Mouse (Mus musculus): Measurements from ENCODE around the gene Pde1a.
"Not testable (repeated sequence)": the region's sequence is repeated elsewhere in the genome, so short reads cannot be mapped to it uniquely, and the experiment has no call there.

Pde1a gene

DNA sequence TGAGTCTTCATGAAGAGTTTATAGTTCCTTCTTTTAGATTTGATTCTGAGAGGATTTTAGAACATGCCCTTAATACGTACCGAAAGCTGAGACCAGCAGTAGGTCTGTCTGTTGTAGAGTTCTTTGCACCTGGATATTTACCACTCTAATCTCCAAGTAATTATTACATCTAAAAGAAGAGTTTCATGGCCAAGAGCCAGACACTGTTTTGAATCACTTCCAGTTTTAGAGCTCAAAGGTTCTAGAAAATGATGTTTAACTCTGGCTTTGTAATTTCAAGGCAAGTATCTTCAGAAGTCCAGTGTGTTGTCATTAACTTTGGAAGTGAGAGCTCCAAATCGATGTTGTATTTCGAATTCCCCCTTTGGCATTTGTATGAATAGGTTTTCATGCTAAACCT, 167.8 kb downstream of the Pde1a start:
- no peak for DNase-seq (ENCODE audit: low spot score)

DNA sequence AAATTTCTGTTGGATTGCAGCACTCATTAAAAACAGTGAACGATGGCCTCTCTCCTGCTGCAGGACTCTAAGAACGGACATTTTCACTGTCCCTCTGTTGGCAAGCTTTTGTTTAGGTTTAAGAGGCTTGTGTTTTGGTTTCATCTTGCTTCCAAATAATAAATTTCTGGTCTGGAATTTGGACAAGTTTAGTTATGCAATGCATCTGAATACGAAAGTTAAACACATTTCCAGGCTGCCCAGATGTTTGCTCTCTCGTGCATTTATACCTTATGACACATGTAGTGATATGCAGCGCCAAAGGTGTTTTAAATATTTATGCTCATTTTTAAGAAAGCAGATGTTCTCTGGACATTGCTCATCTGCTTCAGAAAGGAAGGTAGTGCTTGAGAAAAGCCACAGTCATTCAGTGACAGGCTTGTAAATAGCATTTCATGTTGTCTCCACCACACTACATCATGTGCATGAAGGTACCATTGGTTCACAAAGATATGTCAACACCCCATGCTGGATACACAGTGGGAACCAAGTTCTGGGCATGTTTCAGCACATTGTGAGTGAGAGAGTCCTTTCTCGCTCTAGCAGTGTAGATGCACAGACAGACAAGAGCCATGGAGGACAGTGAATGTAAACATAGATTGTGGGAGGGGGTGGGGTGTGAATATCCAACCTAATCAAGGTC, 171.5 kb downstream of the Pde1a start:
- DNase-seq (ENCODE audit: low spot score), result no peak

DNA sequence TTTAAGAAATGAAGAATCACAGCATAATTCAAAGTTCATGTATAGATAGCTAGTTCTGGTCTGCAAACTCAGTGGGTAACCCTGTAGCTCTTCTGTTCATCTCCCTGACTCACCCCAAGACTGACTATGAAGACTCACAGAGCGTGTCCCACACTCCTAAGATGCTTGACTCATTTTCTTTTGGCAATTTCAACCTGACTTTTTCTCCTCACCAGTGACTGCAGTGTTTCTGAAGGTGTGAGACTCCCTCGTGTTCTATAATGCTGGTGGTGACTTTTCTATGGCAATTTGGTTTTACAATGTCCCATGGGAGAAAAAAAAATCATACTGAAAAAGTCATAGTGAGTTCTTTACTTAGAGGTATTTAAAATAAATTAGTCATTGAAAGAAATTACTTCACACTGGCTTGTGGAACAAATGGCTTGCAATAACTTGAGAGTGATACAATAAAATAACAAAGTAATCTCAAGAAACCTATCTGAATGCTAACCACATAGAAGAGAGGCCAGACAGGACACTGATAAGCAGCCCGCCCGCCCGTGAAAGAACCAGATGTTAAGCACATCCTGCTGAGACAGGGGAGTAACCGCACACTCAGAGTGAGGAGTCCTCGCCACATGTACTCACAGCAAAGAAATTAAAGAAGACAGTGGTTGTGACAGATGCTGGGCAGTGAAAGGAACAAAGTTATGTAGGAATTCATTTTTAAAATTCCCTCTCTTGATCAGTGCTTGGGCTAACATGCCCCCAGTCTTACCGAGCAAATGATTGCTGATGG, 183.2 kb downstream of the Pde1a start:
- no peak for DNase-seq (ENCODE audit: low spot score)

DNA sequence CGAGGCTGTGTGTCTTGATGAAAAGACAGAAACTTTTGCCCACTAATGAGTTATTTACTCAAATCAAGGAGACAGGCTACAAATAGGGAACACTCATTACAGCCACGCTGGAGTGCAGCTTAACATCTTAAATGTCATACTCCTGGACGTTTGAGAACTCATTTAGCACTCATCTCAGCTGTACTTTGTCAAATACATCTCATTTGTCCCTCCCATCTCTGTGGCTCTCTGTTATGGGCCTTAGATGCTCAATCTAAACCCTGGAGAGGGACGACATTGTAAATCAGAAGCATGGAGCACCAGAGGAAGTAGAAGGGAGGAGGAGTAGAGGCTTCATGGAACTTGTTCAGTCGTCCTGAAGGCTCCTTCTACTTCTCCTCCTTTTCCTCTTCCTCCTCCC, 194.6 kb downstream of the Pde1a start:
- no peak for DNase-seq (ENCODE audit: low spot score)

DNA sequence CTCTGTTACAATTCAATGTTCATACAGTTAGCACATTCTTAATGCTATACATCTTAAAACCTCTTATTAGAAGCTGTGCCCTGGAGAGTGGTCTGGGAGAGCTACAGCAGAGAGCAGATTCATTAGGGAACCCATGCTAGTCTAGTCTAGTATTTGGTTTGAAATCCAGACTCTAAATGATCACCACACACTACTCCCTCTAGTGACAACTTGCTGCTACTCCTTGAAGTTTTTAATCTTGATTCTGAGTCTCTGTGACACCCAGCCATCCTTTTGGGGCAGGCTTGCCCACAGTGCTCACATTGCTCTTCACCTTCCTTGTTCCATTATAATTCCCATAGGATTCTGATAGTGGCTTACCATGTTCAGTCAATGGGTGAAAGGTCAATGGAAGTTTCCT, 206.9 kb downstream of the Pde1a start:
- DNase-seq (ENCODE audit: low spot score), result no peak

DNA sequence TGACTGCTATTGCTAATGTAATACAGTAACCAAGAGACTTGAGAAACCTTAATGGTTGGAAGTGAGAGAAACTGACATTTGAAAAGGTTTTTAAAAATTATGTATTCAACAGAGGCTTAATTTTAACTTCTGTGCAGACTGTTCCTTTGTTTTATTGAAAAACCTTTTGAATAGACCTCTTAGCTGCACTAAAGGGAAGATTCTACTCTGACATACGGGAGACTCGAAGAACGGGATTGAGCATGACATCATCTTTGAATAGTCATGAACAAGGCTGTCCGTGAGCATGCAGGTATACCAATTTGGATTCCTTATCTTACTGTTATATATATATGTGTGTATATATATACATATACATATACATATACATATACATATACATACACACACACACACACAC, 207.9 kb downstream of the Pde1a start:
- DNase-seq (ENCODE audit: low spot score), result no peak

DNA sequence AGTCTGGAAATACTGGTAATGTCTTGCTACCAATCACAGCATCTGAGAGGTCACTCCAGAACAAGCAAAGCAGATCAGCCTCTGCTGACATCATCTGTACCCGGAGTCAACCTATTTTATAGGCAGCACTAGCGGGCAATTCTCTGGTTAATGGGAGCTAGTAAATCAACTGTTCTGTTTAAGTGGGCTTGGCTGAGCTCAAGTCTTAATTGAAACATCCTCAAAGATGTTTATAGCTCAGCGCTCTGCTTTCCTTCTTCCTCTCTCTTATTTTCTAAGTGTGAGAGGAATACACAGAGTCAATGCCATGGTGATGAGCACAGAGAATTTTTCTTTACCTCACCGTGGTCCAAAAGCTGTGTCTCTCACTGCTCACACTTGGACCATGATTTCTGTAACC, 208.8 kb downstream of the Pde1a start:
- no peak for DNase-seq (ENCODE audit: low spot score)

DNA sequence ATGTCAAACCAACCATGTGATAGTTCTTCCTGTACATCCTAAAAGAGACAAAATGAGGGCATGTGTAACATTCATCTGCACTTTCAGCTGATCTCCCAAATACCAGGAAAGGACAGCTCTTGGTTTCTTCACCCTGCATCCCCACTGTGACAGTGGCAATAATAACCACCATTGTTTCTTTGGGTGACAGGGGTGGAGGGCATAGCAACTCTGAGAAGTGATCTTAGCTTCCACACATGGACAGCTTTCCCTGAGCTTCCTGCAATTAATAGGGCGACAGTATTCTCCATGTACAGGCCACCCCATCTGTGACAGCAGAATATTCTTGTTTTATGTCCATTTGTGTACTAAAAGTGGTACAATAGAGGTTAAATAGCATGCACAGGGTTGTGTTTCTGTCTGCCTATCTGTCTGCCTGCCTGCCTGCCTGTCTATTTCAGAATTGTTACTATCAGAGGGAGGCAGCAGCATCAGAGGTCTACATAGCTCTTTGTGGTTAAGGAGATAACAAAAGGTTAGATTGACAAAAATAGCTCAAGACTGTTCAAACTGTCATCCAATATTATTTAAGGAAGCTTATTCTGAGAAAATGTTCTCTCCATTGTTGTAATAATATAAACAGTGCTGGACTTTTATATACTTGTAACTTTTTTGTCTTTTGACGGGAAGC, 227.3 kb downstream of the Pde1a start:
- DNase-seq (ENCODE audit: low spot score), result no peak

DNA sequence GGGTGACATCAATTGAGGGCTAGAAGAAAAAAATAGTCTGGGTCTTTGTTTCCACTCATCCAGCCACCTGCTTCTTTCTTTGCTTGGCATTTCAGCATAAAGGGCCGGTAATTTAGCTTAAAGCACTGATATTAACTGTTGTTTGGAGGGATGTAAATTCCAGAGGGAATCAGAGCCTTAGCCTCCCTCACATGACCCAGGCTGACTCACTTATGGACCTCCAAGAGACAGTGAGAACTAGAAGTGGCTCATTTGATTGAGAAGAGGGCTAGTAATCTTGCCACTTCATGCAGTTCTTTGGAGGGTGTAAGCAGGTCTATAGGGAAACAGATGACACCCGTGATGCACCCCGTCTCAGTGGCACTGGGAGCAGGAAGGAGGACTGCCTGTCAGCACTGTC, 230.7 kb downstream of the Pde1a start:
- no peak for DNase-seq (ENCODE audit: low spot score)

DNA sequence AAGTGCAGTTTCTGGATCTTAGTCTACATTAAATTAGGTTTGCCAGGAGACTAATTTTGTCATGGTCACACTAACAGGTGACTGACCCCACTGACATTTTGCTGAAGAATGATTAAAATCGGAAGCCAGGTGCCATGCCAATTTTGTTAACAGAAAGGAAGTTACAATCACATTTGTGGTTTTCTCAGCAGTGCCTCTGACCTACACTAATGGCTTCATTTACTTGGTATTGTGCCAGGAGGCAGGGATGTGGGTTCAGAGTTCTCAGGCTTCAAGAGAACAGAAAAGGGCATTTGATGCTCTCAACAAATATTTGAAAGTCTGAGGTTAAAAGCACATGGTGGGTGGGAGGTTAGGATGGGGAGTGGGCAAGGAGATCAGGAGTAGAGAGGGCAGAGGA, 236.4 kb downstream of the Pde1a start:
- DNase-seq (ENCODE audit: low spot score), result no peak

DNA sequence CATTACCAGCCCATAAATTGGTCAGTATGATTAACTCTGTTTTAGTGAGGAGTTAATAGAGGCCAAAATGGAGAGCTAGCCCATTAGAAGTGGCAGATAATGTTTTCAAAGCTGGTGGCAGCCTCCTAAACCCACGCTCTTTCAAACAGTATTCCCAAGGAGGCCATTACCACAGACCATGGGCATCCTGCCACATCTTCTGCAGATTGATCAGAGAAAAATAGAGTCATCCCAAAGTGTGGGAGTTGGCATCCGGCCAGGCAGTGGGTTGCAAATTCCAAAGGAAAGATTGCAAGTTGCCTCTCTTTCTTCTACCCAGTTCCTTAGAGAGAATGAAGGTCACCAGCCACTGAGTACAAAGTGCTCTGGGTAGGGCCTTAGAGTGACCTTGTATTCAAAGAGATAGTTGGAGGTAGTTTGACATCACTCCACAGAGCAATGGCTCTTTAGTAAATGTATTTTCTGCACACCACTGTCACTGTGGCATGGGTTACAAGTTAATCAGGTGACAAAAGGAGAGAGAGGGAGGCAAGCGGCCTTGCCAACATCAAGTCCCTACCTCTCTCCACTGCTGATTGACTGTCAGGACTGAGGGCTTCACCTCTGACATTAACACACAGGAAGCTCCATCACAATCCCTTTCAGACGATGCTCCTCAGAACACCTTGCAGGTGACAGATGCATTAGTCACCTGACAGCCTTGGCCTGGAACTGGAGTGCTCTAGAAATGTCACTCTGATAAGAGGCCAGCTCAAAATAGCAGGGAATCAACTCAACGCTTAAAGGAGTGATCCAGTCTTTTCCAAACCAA, 237.3 kb downstream of the Pde1a start:
- peak; percentile 33 for DNase-seq (ENCODE audit: low spot score)

DNA sequence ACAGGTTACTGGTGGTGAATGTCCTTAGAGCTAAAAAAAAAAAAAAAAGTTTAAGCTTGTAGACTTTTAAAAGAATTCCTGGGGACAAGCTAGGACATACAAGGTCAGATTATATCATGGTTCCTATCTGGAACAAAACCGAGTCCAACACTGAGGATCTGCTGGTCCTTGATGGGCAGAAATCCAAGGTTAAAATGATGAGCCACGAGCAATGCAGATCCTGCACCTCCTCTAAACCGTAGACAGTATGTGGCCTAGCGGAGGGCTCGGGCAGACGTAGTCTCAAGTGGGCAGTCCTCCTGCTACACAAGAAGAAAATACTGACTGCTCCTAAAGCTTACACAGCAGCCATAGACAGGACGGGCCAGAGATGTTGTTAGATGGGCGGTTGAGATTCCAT, 238.5 kb downstream of the Pde1a start:
- DNase-seq (ENCODE audit: low spot score), result no peak

DNA sequence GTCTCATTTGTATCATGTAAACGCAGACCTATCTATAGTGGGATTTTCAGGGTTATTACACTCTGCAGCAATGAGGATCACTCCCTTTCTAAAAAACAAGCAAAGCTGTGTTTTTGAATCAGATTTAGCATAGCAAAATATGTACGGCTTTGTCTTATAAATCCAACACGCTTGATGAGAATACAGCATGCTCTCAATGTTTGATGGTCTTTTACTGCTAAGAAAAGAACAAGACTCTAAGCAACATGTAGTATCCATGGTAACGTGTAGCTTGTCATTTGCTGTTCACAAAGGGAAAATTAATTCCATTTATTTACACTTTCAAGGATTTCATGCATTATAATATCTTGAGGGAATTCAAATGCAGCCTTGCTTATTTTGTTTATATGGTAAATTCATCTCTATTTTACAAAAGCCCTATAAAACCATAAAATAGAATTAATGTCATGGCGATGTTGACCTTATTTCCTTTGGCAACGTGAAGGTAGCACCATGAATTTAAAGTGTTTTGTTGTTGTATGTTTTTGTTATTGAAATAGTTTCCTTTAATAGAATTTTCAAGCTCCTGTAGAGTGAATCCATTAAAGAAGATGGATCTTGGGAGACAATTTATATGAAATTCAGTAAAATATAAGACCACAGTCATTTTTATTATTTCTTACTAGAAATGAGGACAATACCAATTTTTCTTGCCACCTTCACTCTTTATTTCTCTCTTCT, 245.5 kb downstream of the Pde1a start:
- no peak for DNase-seq (ENCODE audit: low spot score)

DNA sequence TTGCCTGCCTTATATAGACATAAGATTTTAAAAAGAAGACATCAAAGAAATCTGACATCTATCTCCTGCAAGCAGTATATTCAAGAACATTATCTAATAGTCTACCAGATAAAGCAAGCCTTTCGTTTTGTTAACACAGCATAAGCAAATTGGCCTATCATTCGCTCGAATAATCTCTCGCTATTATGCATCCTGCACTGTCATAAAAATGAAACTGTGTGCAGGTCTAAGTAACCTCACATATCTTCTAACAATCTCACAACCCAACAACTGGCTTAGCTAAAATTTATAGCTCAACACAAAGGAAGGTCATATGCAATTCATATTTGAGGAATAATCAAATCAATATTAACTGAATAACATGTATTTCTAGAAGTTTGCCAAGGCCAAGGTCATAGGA, 246.0 kb downstream of the Pde1a start:
- no peak for DNase-seq (ENCODE audit: low spot score)

DNA sequence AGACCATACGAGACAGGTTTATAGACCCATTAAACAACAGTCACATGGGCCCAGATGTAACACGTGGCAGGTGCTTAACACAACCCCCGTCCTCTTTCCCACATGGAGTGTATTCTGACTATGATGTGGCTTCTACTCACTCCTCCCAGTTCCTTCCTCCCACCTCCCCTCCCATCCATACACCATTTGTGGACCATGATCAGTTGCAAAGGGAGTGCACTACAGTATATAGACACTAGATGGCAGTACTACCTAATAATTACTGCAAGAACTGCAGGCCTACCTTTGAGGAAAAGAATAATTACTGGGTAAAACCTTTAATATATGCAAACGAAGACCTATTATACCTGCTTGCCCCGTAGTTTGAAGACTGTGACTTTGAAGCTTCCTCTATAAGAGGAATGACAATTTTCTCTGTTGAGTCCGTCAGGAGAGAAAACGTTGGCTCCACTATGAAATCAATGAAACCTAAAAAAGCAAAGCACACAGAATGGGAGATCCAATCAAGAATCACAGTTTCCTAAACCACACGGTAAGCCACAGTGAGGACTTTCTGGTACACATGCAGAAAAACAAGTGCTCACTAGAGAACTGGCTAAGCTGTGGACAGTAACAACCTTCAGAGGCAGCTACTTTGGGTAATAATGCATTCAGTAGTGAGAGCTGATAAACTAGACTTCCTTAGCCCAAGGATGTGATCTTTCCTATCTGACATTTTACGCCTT, 263.8 kb downstream of the Pde1a start:
- peak; percentile 38 for DNase-seq (ENCODE audit: low spot score)

DNA sequence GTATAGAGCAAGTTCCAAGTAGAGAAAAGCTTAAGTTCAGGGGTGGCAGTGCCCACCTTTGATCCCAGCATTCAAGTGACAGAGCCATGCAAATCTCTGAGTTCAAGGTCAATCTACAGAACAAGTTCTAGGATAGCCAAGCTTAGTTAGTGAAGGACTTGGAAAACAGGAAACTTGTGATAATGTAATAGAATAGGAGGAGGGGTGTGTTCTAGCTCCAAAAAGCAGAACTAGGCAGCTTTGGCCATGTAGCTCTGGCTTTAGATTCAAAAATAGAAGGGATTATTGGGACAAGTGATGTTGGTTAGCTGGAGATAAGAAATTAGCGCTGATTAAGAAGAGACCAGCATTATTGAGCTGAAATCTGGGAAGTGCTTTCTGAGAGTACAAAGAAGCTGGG, 272.4 kb downstream of the Pde1a start:
- DNase-seq (ENCODE audit: low spot score), result no peak

DNA sequence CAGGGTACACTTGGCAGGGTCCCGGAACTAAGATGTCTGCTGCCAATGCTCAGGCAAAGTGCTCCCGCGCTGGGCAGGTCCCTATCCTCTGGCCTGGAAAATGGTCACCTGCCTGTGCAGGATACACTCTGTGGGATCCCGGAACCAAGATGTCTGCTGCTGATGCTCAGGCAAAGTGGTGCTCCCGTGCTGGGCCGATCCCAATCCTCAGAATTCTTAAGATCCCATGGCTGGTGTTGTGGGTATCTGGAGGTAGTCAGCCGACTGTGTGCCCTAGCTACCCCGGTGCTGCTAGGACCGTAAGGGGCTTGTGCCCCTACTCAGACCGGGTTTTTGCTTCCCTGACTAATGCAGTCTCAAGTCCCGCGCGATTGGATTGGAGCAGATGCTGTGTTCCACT, 281.9 kb downstream of the Pde1a start:
- DNase-seq (ENCODE audit: low spot score), result not testable (repeated sequence)

DNA sequence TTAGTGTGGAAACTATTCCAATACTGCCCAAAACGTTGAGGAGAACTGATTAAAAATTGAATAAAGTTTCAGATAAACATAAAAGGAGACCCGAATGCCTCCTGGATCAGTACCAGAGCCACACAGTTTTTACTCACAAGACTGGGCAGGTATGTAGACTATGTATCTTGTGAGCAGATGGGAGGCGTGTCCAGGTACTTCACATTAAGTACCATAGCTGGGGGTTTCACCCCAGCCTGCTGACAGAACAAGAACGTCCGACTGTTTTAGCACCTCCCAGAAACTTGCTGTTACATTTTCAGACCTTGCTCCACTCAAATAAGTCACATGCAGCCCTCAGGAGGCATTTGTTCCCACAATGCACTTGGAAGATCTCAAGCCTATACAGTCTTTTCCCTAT, 289.7 kb downstream of the Pde1a start:
- DNase-seq (ENCODE audit: low spot score), result no peak

DNA sequence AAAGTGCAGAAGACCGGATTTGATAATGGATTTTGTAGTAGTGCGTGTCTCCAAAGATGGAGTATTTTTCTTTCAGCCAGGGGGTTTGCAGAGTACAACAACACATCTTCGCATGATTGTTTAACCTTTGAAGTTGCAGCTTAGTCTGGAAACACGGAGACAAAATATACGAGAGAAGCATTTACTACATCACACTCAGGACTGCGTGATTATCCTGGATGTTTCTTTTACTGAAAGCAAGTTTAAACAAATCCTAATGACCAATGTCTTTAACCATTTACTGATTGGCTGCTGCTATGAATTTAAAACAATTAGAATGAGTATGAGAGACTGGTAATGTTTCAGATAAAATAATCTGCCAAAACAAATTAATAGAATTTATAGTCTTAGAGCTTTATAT, 290.2 kb downstream of the Pde1a start:
- DNase-seq (ENCODE audit: low spot score), result no peak

DNA sequence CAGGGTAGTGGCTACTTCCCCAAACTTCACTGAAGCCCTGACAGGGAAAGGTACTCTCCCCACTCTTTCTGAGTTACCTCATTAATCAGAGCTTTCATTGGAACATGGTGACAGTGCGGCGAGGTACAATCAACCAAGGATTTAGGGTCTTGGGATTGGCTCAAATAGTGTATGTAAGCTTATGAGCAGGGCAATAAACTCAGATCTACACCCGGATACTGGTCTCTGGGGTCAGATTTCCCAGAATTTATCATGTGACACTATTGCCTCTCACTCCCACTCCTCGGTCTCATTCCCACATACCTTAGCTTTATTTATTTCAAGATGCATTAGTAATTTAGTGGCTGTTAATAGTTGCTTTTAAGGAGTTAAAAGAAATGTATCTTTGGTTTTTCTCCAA, 303.4 kb downstream of the Pde1a start:
- DNase-seq (ENCODE audit: low spot score), result no peak

DNA sequence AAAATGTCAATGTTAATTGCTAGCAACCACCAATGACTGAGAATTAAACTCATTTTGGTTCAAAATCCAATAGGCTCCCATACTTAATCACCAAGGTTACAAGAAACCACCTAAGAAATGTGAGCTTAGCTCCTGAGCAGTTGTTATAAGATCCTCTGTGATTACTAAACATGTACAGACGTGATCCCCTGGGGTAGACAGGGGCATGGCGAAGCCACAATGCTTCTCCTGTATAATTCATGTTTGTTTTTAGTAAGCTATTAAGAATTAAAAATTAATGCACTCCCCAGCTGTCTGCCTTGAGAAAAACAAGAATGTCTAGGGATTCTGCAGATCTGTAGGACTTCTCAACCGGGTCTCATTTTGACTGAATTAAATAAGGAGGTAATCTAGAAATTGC, 309.7 kb downstream of the Pde1a start:
- no peak for DNase-seq (ENCODE audit: low spot score)

Data from ovary, postnatal 14 days (tissue).